Mouse (Mus musculus): ENCODE results near the gene Pf4. TPM values are rescaled to one million over a fixed set of nuclear protein-coding genes. Genes with fewer than 3 reads are reported as not detected.

The Pf4 gene
- polyA plus RNA-seq, 1 experiment from 2014 or later = 984 TPM

DNA sequence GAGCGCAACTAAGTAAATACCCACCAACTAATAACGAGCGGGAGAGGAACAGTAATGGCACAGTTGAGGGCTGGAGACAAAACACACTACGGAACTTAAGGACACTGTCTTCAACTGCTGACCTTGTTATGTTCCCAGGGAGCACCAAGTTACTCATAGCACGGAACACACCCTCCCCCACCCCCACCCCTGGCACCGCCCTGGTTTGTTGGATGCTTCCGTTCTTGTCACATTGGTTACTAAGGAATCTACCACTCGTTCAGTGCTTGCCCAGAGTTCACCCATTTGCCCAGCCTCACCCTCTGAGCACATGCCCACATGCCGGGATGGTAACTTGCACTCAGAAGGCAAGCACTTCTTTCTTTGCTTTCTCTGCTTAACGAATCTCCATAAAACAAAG is 5.4 kb downstream of the Pf4 start:
- whole genome bisulfite sequencing = 79% methylated on average over 10 of the region's 10 CpGs
- H3K27me3 ChIP-seq (replicated peaks; ENCODE audit: control insufficient read depth, insufficient read depth, low read length) = no peaks in the 10 kb centered on the region
- no peak overlapping the region for H3K27ac ChIP-seq (ENCODE audit: low read depth, low read length)
- H3K9ac ChIP-seq (ENCODE audit: low read depth, low read length) = no peak overlapping the region
- H3K9me3 ChIP-seq (ENCODE audit: control insufficient read depth, low read length) = no peaks in the 10 kb centered on the region
- ATAC-seq (replicated peaks; ENCODE audit: low FRiP score) = no peak
- H3K4me2 ChIP-seq = no peak overlapping the region
- H3K36me3 ChIP-seq (ENCODE audit: control insufficient read depth, insufficient read depth, low read length) = no peaks in the 10 kb centered on the region
- peaks cover 8% of the 10 kb centered on the region for H3K4me1 ChIP-seq (replicated peaks; ENCODE audit: control insufficient read depth, insufficient read depth, low read length)
- DNase-seq (ENCODE audit: low spot score) = no peak
- no peak overlapping the region for H3K4me3 ChIP-seq (ENCODE audit: low read depth, low read length)

DNA sequence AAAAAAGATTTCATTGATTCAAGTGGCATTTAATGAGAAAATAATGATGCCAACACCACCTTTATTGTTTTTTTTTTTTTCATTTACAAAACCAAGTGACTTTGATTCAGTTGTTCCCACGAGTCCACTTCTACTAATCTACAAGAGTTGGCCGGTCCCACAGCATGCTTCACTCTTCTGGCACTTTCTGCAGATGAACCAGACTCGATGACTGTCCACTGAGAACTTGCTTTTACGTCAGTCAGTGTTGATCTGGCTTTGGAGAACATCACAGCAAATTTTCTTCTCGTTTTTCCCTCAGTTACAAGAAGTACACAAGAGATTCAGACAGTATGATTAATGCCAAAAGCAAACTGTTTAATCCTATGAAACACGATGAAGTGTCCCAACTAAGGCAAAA is 6.6 kb downstream of the Pf4 start:
- H3K27me3 ChIP-seq (replicated peaks; ENCODE audit: control insufficient read depth, insufficient read depth, low read length) = no peaks in the 10 kb centered on the region
- no peaks in the 10 kb centered on the region for H3K36me3 ChIP-seq (ENCODE audit: control insufficient read depth, insufficient read depth, low read length)
- ATAC-seq (replicated peaks; ENCODE audit: low FRiP score) (no peak), DNase-seq (ENCODE audit: low spot score) (no peak)
- WGBS = 79% methylated on average over 6 of the region's 6 CpGs
- H3K4me1 ChIP-seq (replicated peaks; ENCODE audit: control insufficient read depth, insufficient read depth, low read length) = peaks cover 8% of the 10 kb centered on the region
- H3K27ac ChIP-seq (ENCODE audit: low read depth, low read length) = no peak overlapping the region
- H3K4me2 ChIP-seq = no peak overlapping the region
- H3K9me3 ChIP-seq (ENCODE audit: control insufficient read depth, low read length) = no peaks in the 10 kb centered on the region
- no peak overlapping the region for H3K4me3 ChIP-seq (ENCODE audit: low read depth, low read length)
- no peak overlapping the region for H3K9ac ChIP-seq (ENCODE audit: low read depth, low read length)

DNA sequence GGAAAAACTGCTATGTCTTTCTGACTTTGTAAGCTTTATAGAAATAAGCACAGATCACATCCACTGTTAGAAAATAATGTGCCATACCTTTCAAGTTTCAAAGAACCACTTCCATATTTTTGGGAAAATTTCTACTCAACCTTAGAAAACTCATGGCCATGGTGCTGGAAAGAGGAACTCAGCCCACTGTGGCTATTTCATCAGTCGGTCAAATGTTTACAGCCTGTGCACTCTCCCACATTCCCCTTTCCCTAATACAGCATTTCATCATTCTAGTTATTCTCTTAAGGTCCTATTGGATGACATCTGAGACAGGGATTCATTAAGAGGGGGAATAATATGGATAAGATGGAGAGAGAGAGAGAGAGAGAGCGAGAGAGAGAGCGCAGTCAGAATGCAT is 11.5 kb downstream of the Pf4 start:
- no peak for ATAC-seq (replicated peaks; ENCODE audit: low FRiP score)
- H3K4me1 ChIP-seq (replicated peaks; ENCODE audit: control insufficient read depth, insufficient read depth, low read length) = no peaks in the 10 kb centered on the region

DNA sequence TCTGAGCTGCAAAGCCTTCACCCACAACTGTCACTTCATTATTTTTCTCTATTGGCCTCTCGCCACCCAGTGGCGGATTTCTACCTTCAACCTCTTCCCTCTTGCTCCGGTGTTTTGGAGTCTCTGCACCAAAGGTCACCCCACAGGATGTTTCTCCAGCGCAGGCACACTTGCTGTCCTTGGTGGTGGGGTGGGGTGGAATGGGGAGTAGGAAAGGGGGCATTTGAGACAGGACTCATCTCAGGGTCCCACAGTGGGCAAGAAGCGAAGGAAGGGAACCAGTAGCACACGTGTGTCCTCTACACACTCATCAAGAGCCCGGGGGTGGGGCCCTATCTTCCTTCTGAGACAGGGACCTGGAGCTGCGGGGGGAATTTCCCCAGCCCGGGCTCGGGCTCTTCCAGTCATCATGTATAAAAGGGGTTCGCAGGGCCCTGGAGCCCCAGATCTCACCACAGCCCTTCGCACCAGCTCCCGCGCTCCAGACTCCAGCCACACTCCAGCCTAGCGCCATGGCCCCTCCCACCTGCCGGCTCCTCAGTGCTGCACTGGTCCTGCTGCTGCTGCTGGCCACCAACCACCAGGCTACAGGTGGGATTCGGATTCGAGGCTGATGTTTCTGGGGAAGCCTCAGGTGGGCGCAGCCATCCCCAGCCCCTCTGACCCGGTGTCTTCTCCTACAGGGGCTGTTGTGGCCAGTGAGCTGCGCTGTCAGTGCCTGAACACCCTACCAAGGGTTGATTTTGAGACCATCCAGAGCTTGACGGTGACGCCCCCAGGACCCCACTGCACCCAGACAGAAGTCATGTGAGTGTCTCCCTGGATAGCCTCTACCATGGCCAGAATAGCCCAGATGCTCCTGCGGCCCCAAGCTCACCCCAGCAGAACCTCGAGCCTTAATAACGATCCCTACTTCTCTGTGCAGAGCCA is 13.7 kb downstream of the Pf4 start, which contains the start of gene Cxcl3:
TSS of gene Cxcl3 (plus strand) at position 445 of the 930 bp plus-strand sequence.
- H3K4me3 ChIP-seq (ENCODE audit: low read depth, low read length) = peak within 1 kb of the TSS; percentile 41
- no peaks in the 10 kb centered on the region for H3K9me3 ChIP-seq (ENCODE audit: control insufficient read depth, low read length)
- H3K27me3 ChIP-seq (replicated peaks; ENCODE audit: control insufficient read depth, insufficient read depth, low read length) = no peaks in the 10 kb centered on the region
- H3K36me3 ChIP-seq (ENCODE audit: control insufficient read depth, insufficient read depth, low read length) = no peaks in the 10 kb centered on the region
- DNase-seq (ENCODE audit: low spot score) (peak; percentile 56), ATAC-seq (replicated peaks; ENCODE audit: low FRiP score) (peak; percentile 46)
- H3K27ac ChIP-seq (ENCODE audit: low read depth, low read length) = no peak within 1 kb of the TSS
- peak within 1 kb of the TSS; percentile 80 for H3K4me2 ChIP-seq
- H3K4me1 ChIP-seq (replicated peaks; ENCODE audit: control insufficient read depth, insufficient read depth, low read length) = no peaks in the 10 kb centered on the region
- no peak within 1 kb of the TSS; the same call in 1 of the 2 replicates for H3K9ac ChIP-seq (ENCODE audit: low read depth, low read length)
- WGBS = 17% methylated on average over 26 of the region's 26 CpGs

More for the DNA sequence above, 11.5 kb downstream of the Pf4 start:
- no peaks in the 10 kb centered on the region for H3K27me3 ChIP-seq (replicated peaks; ENCODE audit: control insufficient read depth, insufficient read depth, low read length)
- WGBS = 75% methylated on average over 3 of the region's 3 CpGs
- DNase-seq (ENCODE audit: low spot score) = no peak
- no peak overlapping the region for H3K27ac ChIP-seq (ENCODE audit: low read depth, low read length)
- H3K9me3 ChIP-seq (ENCODE audit: control insufficient read depth, low read length) = no peaks in the 10 kb centered on the region
- no peaks in the 10 kb centered on the region for H3K36me3 ChIP-seq (ENCODE audit: control insufficient read depth, insufficient read depth, low read length)
- H3K4me3 ChIP-seq (ENCODE audit: low read depth, low read length) = no peak overlapping the region
- H3K4me2 ChIP-seq = no peak overlapping the region
- H3K9ac ChIP-seq (ENCODE audit: low read depth, low read length) = no peak overlapping the region

DNA sequence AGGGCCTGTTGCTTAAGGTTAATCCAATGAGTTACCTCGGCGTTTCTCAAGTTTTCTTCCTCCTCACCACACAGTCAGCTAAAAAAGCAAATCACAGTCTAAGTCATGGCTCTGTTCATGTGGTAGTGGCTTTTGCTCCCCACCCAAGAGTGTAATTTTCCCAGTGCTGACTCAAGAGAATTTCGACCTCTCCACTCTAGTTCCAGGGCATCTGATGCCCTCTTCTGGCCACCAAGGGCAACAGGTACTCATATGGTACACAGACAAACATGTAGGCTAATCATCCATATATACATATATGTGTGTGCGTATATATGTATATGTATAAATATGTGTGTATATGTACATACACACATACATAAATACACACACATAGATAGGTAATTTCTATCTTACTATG is 15.9 kb downstream of the Pf4 start:
- Histone ChIP-seq H3K4me2 (no peak overlapping the region), H3K36me3 (ENCODE audit: control insufficient read depth, insufficient read depth, low read length) (no peaks in the 10 kb centered on the region), H3K4me1 (replicated peaks; ENCODE audit: control insufficient read depth, insufficient read depth, low read length) (no peaks in the 10 kb centered on the region), H3K9ac (ENCODE audit: low read depth, low read length) (no peak overlapping the region), H3K27me3 (replicated peaks; ENCODE audit: control insufficient read depth, insufficient read depth, low read length) (no peaks in the 10 kb centered on the region), H3K4me3 (ENCODE audit: low read depth, low read length) (no peak overlapping the region), H3K9me3 (ENCODE audit: control insufficient read depth, low read length) (no peaks in the 10 kb centered on the region), H3K27ac (ENCODE audit: low read depth, low read length) (no peak overlapping the region)
- ATAC-seq (replicated peaks; ENCODE audit: low FRiP score) = no peak
- 67% methylated on average over 4 of the region's 4 CpGs for WGBS
- no peak for DNase-seq (ENCODE audit: low spot score)

DNA sequence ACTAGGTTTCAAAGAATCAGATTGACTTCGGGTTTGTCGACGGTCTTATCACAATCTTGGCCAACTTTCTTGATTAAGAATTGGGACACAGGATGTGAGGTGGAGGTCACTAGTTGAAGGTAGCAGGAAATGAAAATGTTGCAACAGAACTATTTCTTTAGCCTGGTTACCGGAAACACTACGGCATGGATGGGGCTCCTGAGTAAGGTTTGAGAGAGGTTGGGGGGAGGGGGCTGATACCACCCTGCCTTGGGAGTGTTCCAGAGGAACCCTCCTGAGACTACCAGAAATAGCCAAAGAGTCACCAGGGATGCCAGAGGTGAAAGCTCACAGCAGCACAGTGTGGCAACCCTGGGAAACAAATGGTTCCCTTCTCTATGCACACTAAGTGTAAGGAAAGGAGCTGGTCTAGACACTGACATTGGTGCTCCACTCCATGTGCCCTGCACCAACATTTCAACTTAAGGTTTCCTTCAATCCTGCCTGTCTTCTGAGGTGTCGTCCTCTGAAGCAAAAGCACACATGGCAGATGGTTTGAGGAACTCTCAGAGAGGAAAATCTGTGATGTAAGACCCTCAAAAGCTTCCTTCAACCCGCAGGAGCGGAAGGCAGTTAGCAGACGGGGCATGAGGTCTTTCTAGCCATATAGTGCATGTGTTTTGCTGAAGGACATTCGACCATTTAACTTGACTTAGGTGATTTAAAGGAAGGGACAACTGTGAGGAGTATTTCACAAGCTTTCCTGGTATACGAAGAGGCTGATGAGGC is 17.3 kb downstream of the Pf4 start:
- Histone ChIP-seq H3K27me3 (replicated peaks; ENCODE audit: control insufficient read depth, insufficient read depth, low read length) (no peaks in the 10 kb centered on the region), H3K4me1 (replicated peaks; ENCODE audit: control insufficient read depth, insufficient read depth, low read length) (no peaks in the 10 kb centered on the region), H3K9ac (ENCODE audit: low read depth, low read length) (no peak overlapping the region), H3K4me3 (ENCODE audit: low read depth, low read length) (no peak overlapping the region), H3K27ac (ENCODE audit: low read depth, low read length) (no peak overlapping the region), H3K36me3 (ENCODE audit: control insufficient read depth, insufficient read depth, low read length) (no peaks in the 10 kb centered on the region), H3K4me2 (no peak overlapping the region), H3K9me3 (ENCODE audit: control insufficient read depth, low read length) (no peaks in the 10 kb centered on the region)
- DNase-seq (ENCODE audit: low spot score) (no peak), ATAC-seq (replicated peaks; ENCODE audit: low FRiP score) (no peak)
- WGBS = 53% methylated on average over 11 of the region's 11 CpGs

DNA sequence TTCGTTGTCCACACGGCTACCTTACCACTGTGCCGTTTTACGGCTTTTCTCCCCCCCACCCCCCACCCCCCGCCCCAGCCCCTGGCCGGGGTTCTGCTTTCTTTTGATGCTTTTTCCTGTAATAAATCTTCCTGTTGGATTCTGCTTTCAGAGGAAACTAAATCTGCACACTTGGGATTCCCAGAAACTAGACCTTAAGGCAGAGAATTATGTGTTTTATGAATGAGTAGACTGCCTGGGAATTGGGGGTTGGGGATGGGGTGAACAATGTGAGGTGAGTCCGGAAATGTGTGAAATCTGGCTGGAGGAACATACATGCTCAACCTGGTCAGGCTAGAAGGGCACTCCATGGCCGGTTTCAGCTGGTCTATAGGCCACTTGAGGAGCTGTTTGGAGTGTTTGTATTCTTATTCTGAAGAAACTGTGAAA is 17.9 kb downstream of the Pf4 start:
- Histone ChIP-seq H3K9ac (ENCODE audit: low read depth, low read length) (no peak overlapping the region), H3K36me3 (ENCODE audit: control insufficient read depth, insufficient read depth, low read length) (no peaks in the 10 kb centered on the region), H3K27ac (ENCODE audit: low read depth, low read length) (no peak overlapping the region), H3K27me3 (replicated peaks; ENCODE audit: control insufficient read depth, insufficient read depth, low read length) (no peaks in the 10 kb centered on the region), H3K4me1 (replicated peaks; ENCODE audit: control insufficient read depth, insufficient read depth, low read length) (no peaks in the 10 kb centered on the region), H3K4me2 (no peak overlapping the region), H3K9me3 (ENCODE audit: control insufficient read depth, low read length) (no peaks in the 10 kb centered on the region), H3K4me3 (ENCODE audit: low read depth, low read length) (no peak overlapping the region)
- DNase-seq (ENCODE audit: low spot score) = no peak
- WGBS = 45% methylated on average over 8 of the region's 8 CpGs
- ATAC-seq (replicated peaks; ENCODE audit: low FRiP score) = no peak

DNA sequence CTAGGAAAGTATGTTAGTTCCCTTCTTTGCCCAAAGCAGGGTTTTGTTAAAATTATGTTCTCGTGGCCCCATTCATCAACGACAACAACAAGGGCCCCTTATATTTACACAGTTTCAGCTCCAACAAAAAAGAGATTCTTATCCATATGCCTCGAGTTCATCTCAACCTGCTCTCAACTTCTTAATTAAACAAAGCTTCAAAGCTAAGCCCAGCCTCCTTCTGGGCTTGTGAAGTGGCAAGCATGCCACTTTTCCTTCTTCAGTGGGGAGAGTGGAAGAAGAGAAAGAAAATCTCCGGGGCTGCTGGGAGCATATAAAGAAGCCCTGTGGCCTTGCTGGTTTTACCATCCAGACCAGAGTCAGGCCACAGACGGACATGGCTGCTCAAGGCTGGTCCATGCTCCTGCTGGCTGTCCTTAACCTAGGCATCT is 22.0 kb downstream of the Pf4 start, which contains the start of gene Cxcl15:
TSS of gene Cxcl15 (plus strand) at position 340 of the 431 bp plus-strand sequence.
- Histone ChIP-seq H3K27ac (ENCODE audit: low read depth, low read length) (no peak within 1 kb of the TSS), H3K27me3 (replicated peaks; ENCODE audit: control insufficient read depth, insufficient read depth, low read length) (no peaks in the 10 kb centered on the region), H3K9me3 (ENCODE audit: control insufficient read depth, low read length) (no peaks in the 10 kb centered on the region), H3K4me2 (no peak within 1 kb of the TSS), H3K36me3 (ENCODE audit: control insufficient read depth, insufficient read depth, low read length) (no peaks in the 10 kb centered on the region), H3K4me1 (replicated peaks; ENCODE audit: control insufficient read depth, insufficient read depth, low read length) (no peaks in the 10 kb centered on the region), H3K9ac (ENCODE audit: low read depth, low read length) (no peak within 1 kb of the TSS), H3K4me3 (ENCODE audit: low read depth, low read length) (no peak within 1 kb of the TSS)
- WGBS = 61% methylated on average over 5 of the region's 5 CpGs
- ATAC-seq (replicated peaks; ENCODE audit: low FRiP score) (no peak), DNase-seq (ENCODE audit: low spot score) (no peak)

All from liver, embryonic 11.5 days (tissue).